Mouse (Mus musculus) MEL (cell line): ENCODE results near the gene Rnf145. TPM values are rescaled to one million over a fixed set of nuclear protein-coding genes. Genes with fewer than 3 reads are reported as not detected.

Source experiments
- DNase-seq: peaks from one replicate; pipeline ENCODE4 v3.0.0; 2011; ENCODE audit warnings: low read depth, low spot score
- H3K27ac ChIP-seq: 2 replicates; pipeline ENCODE4 v1.5.1; 2012; ENCODE audit warnings: low read depth, mild to moderate bottlenecking, control low read depth, low read length, moderate library complexity; ENCODE audit not compliant: control insufficient read depth
- H3K27me3 ChIP-seq, 2 experiments: fragments of 150-350 bp in 1 of 2; sonication (generic) in 1 of 2; 2 replicates each; pipeline ENCODE4 v1.6.1; 2012; ENCODE audit warnings: low read length in 2 of 2, mild to moderate bottlenecking in 2 of 2, improper control_type of control experiment in 1 of 2, moderate library complexity in 1 of 2; ENCODE audit not compliant: insufficient read depth in 2 of 2, control insufficient read depth in 1 of 2
- H3K36me3 ChIP-seq, 2 experiments: 2 replicates each; pipeline ENCODE4 v1.6.1; 2012 to 2014; ENCODE audit warnings: low read length in 2 of 2, improper control_type of control experiment in 1 of 2, inconsistent platforms in 1 of 2, mild to moderate bottlenecking in 1 of 2; ENCODE audit not compliant: insufficient read depth in 2 of 2, control insufficient read depth in 1 of 2
- H3K4me1 ChIP-seq, 2 experiments: fragments of 150-350 bp in 1 of 2; sonication (generic) in 1 of 2; 2 replicates each; pipeline ENCODE4 v1.6.1; 2012; ENCODE audit warnings: low read length in 2 of 2, improper control_type of control experiment in 1 of 2, mild to moderate bottlenecking in 1 of 2; ENCODE audit not compliant: insufficient read depth in 2 of 2, control insufficient read depth in 1 of 2
- H3K4me3 ChIP-seq, 2 experiments: fragments of 150-350 bp in 1 of 2; sonication (generic) in 1 of 2; 2 replicates each; pipeline ENCODE4 v1.5.1; 2012; ENCODE audit warnings: low read depth in 2 of 2, low read length in 2 of 2, mild to moderate bottlenecking in 2 of 2, moderate library complexity in 2 of 2, control low read depth in 1 of 2, improper control_type of control experiment in 1 of 2; ENCODE audit not compliant: control insufficient read depth in 1 of 2, insufficient read depth in 1 of 2
- H3K79me2 ChIP-seq: 2 replicates; pipeline ENCODE4 v1.6.1; 2012; ENCODE audit warnings: mild to moderate bottlenecking, low read length, moderate library complexity; ENCODE audit not compliant: control insufficient read depth, poor library complexity, insufficient read depth
- H3K9ac ChIP-seq: 2 replicates; pipeline ENCODE4 v1.6.1; 2012; ENCODE audit warnings: low read depth, mild to moderate bottlenecking, control low read depth, low read length, moderate library complexity; ENCODE audit not compliant: control insufficient read depth, poor library complexity, severe bottlenecking
- H3K9me3 ChIP-seq: fragments of 150-350 bp; sonication (generic); replicated peaks from 2 replicates; pipeline ENCODE4 v1.6.1; 2012; ENCODE audit warnings: mild to moderate bottlenecking, low read length, improper control_type of control experiment, moderate library complexity; ENCODE audit not compliant: insufficient read depth
- CTCF ChIP-seq, 3 experiments: IDR thresholded peaks in 2 of 3; conservative IDR thresholded peaks in 1 of 3; 2 replicates each; pipeline ENCODE4 v1.5.1; 2011 to 2012; ENCODE audit warnings: low read length in 3 of 3, low read depth in 2 of 3, mild to moderate bottlenecking in 2 of 3, improper control_type of control experiment in 1 of 3, inconsistent platforms in 1 of 3, mixed read lengths in 1 of 3, moderate library complexity in 1 of 3; ENCODE audit not compliant: control insufficient read depth in 1 of 3, insufficient read depth in 1 of 3, poor library complexity in 1 of 3, severe bottlenecking in 1 of 3
- EP300 ChIP-seq, 2 experiments: IDR thresholded peaks; 2 replicates each; pipeline ENCODE4 v1.6.1; 2011; ENCODE audit warnings: improper control_type of control experiment in 2 of 2, low read length in 2 of 2, low read depth in 1 of 2, mild to moderate bottlenecking in 1 of 2
- GABPA ChIP-seq: IDR thresholded peaks from 2 replicates; pipeline ENCODE4 v1.6.1; 2012; ENCODE audit warnings: low read depth, mild to moderate bottlenecking, inconsistent platforms, low read length, improper control_type of control experiment, moderate library complexity
- HCFC1 ChIP-seq: IDR thresholded peaks from 2 replicates; pipeline ENCODE4 v1.6.1; 2012; ENCODE audit warnings: low read depth, mild to moderate bottlenecking, inconsistent platforms, low read length, improper control_type of control experiment, moderate library complexity
- MAZ ChIP-seq: IDR thresholded peaks from 2 replicates; pipeline ENCODE4 v1.6.1; 2012; ENCODE audit warnings: low read depth, mild to moderate bottlenecking, inconsistent platforms, low read length, improper control_type of control experiment
- MEF2A ChIP-seq: IDR thresholded peaks from 2 replicates; pipeline ENCODE4 v1.6.1; 2014; ENCODE audit warnings: low read depth, mild to moderate bottlenecking, inconsistent platforms, low read length, improper control_type of control experiment; ENCODE audit not compliant: poor library complexity, insufficient replicate concordance, severe bottlenecking; ENCODE audit errors: extremely low read depth
- MXI1 ChIP-seq: IDR thresholded peaks from 2 replicates; pipeline ENCODE4 v1.6.1; 2011; ENCODE audit warnings: mild to moderate bottlenecking, low read depth, low read length, improper control_type of control experiment
- RAD21 ChIP-seq: IDR thresholded peaks from 2 replicates; pipeline ENCODE4 v1.6.1; 2011; ENCODE audit warnings: mild to moderate bottlenecking, low read depth, low read length, improper control_type of control experiment
- SMC3 ChIP-seq: IDR thresholded peaks from 2 replicates; pipeline ENCODE4 v1.6.1; 2011; ENCODE audit warnings: low read depth, low read length, improper control_type of control experiment
- TAL1 ChIP-seq: IDR thresholded peaks from 2 replicates; pipeline ENCODE4 v1.6.1; 2012; ENCODE audit warnings: mild to moderate bottlenecking, inconsistent platforms, low read length, moderate library complexity, mixed read lengths
- TBP ChIP-seq: IDR thresholded peaks from 2 replicates; pipeline ENCODE4 v1.8.0; 2011; ENCODE audit warnings: low read depth, low read length, improper control_type of control experiment
- TCF12 ChIP-seq: IDR thresholded peaks from 2 replicates; pipeline ENCODE4 v1.6.1; 2014; ENCODE audit warnings: low read depth, mild to moderate bottlenecking, inconsistent platforms, low read length, improper control_type of control experiment, moderate library complexity
- USF1 ChIP-seq: IDR thresholded peaks from 2 replicates; pipeline ENCODE4 v1.6.1; 2014; ENCODE audit warnings: low read depth, mild to moderate bottlenecking, inconsistent platforms, low read length, improper control_type of control experiment, moderate library complexity
- ZC3H11A ChIP-seq: IDR thresholded peaks from 2 replicates; pipeline ENCODE4 v1.6.1; 2012; ENCODE audit warnings: low read depth, mild to moderate bottlenecking, inconsistent platforms, low read length, improper control_type of control experiment
- polyA plus RNA-seq, 2 experiments: library from polyadenylated mRNA; stranded (reverse) in 1 of 2; unstranded in 1 of 2; fragments of >175 nt in 1 of 2; fragments of >200 nt in 1 of 2; gene quantifications; 2 replicates each; pipeline versions ENCODE4 v1.2.1 to v1.2.4; 2012; ENCODE audit warnings: low replicate concordance in 2 of 2, low read depth in 1 of 2; ENCODE audit not compliant: insufficient read length in 2 of 2, insufficient read depth in 1 of 2, missing spikeins in 1 of 2
- total RNA-seq: library from RNA; depleted of rRNA; stranded (reverse); fragments of 300-350 nt; gene quantifications from 2 replicates; pipeline ENCODE4 v1.2.3, GENCODE M21; 2012

The Rnf145 gene
- total and polyA plus RNA-seq, 3 experiments: 73.5 to 94.1 TPM; not detected in 1

DNA sequence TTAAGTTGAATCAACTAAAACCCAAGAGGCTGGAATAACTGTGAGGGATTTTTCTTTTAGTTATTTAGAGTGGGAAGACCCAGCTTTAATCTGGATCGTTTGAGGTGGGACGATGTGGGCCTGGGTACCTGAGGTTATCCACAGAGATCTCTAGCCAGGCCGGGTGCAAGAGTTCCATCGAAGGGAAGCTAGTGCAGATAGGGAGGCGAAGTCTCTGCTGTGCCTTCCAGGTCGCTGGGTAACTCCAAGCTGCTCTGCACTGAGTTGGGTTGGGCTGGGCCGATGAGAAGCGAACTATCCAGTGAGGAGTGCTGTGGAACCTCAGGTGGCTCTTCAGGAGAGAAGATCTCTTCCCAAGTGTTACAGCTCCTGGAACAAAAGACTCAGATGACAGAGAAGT is 55.6 kb downstream of the Rnf145 start:
- TF ChIP-seq USF1: no peak
- no peak for DNase-seq
- Histone ChIP-seq H3K9me3 (no peaks in the 10 kb centered on the region), H3K79me2 (no peaks in the 10 kb centered on the region), H3K27me3 (no peaks in the 10 kb centered on the region; a peak in 1 of 4 replicates), H3K27ac (no peak overlapping the region), H3K4me3 (no peak overlapping the region), H3K4me1 (no peaks in the 10 kb centered on the region), H3K9ac (no peak overlapping the region), H3K36me3 (no peaks in the 10 kb centered on the region)

DNA sequence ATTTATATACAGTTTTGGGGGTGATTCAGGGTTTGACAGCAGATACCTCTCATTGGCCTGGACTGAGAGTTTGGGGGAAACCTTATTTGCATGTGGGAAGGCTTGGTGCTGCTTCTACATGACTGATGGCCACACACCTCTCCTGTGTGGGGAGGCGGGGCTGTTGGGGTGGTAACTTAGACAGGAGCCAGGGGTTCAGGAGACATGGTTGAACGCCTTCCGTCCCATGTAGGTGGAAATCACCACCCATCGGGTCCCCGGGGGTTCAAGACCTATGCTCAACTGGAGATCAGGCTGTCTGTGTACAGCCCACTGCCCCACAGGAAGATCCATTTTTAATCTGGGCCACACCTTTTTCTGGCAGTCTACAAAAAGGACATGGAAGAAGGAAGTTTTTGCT is 56.1 kb downstream of the Rnf145 start:
- TF ChIP-seq HCFC1 (no peak), MEF2A (no peak), ZC3H11A (no peak), GABPA (no peak)
- H3K27ac ChIP-seq: no peak overlapping the region
- no peaks in the 10 kb centered on the region for H3K79me2 ChIP-seq
- no peaks in the 10 kb centered on the region for H3K36me3 ChIP-seq
- no peak overlapping the region for H3K9ac ChIP-seq
- H3K4me1 ChIP-seq: no peaks in the 10 kb centered on the region
- DNase-seq: no peak
- no peaks in the 10 kb centered on the region for H3K9me3 ChIP-seq
- H3K27me3 ChIP-seq: no peaks in the 10 kb centered on the region; a peak in 1 of 4 replicates
- H3K4me3 ChIP-seq: no peak overlapping the region

DNA sequence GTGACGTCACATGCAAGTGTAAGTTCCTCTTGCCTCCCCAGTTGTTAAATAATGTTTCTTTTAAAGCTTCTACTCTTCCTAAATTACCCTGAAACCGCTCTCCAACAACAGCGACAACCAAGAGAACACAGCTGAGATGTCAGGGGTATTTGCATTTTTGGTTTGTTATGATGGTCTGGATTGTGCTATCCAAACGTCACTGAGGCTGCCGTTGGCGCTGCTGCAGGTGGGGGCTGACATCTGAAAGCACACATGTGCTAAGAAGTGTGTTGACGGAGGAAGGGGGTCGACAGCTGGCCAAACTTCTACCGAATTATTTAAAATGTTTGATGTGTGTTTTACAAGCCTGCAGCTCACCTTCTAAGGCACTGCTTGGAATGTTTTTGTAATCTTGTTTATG is 59.1 kb downstream of the Rnf145 start:
- Histone ChIP-seq H3K36me3 (no peaks in the 10 kb centered on the region), H3K27ac (no peak overlapping the region), H3K79me2 (no peaks in the 10 kb centered on the region), H3K4me1 (no peaks in the 10 kb centered on the region), H3K9me3 (no peaks in the 10 kb centered on the region)
- TF ChIP-seq ZC3H11A (no peak), TAL1 (no peak), MXI1 (no peak)
- TF ChIP-seq, all 39 proteins: peak for 0
- DNase-seq: no peak
- Histone ChIP-seq H3K4me3 (no peak overlapping the region), H3K9ac (no peak overlapping the region), H3K27me3 (no peaks in the 10 kb centered on the region; a peak in 1 of 4 replicates)

DNA sequence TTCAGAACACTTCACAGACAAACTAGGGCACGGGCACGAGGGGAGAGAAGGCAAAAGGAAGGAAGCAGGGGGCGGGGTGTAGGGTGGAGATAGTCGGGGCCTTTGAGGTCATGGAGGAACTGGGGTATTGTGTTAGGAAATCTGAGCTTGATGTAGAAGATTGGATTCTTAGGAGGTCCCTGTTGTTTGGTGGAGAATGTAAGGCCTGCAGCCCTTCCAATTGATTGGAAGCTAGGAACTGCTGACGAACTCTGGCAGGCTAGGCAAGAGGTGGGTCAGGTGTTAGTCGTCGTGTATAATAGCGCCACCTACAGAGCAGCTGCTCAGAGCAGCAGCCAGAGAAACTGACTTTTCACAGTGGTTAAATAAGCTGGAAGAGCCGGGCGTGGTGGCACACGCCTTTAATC is 62.5 kb downstream of the Rnf145 start:
- H3K36me3 ChIP-seq: no peaks in the 10 kb centered on the region
- no peaks in the 10 kb centered on the region for H3K27me3 ChIP-seq
- no peaks in the 10 kb centered on the region for H3K9me3 ChIP-seq
- no peak overlapping the region; the same call in 1 of the 2 replicates for H3K9ac ChIP-seq
- H3K79me2 ChIP-seq: no peaks in the 10 kb centered on the region
- H3K27ac ChIP-seq: no peak overlapping the region
- peak overlapping the region; percentile 34 to 37; a peak in 3 of 4 replicates for H3K4me3 ChIP-seq
- DNase-seq: peak; percentile 84
- no peak for TF ChIP-seq HCFC1
- no peak for TF ChIP-seq EP300 (IDR thresholded peaks at IDR 0.05; ENCODE audit: low read depth in 1 of 2, low read length in 2 of 2)
- TF ChIP-seq TCF12: no peak
- TF ChIP-seq ZC3H11A: peak; percentile 63; the same call in 1 of the 2 replicates
- peak; percentile 17; the same call in 1 of the 2 replicates for TF ChIP-seq USF1
- TF ChIP-seq MAZ: 0 out of 2 replicates have a peak, but pooled peaks have one; percentile 23
- peak; percentile 64 for TF ChIP-seq RAD21
- TF ChIP-seq SMC3: peak; percentile 68
- peak; percentile 37 to 62 (median 62) for TF ChIP-seq CTCF (IDR thresholded peaks at IDR 0.05 in 2 of 3, conservative IDR thresholded peaks at IDR 0.05 in 1 of 3; ENCODE audit: control insufficient read depth in 1 of 3, insufficient read depth in 1 of 3, low read depth in 2 of 3, low read length in 3 of 3, poor library complexity in 1 of 3, severe bottlenecking in 1 of 3)
- TF ChIP-seq TBP: peak; percentile 81
- TF ChIP-seq, all 39 proteins: peak for 7
- H3K4me1 ChIP-seq: no peaks in the 10 kb centered on the region
